Mouse (Mus musculus) forebrain, embryonic 16.5 days (tissue): ENCODE results near the gene Stk10. TPM values are rescaled to one million over a fixed set of nuclear protein-coding genes. Genes with fewer than 3 reads are reported as not detected.

Experiments
- ATAC-seq: fragments of 200-750 bp; cut with Nextera tagmentation; 2 replicates; pipeline ENCODE4 v1.8.0; 2017; ENCODE audit warnings: mild to moderate bottlenecking, moderate library complexity
- H3K27ac ChIP-seq: fragments of 300-500 bp; sonication (generic); 2 replicates; pipeline ENCODE4 v1.5.1; 2014; ENCODE audit warnings: low read length, control low read depth
- H3K27me3 ChIP-seq: fragments of 300-500 bp; sonication (generic); replicated peaks from 2 replicates; pipeline ENCODE4 v1.6.1; 2014; ENCODE audit warnings: low read length; ENCODE audit not compliant: control insufficient read depth, insufficient read depth
- H3K36me3 ChIP-seq: fragments of 300-500 bp; sonication (generic); 2 replicates; pipeline ENCODE4 v1.6.1; 2014; ENCODE audit not compliant: control insufficient read depth, insufficient read depth
- H3K4me1 ChIP-seq: fragments of 300-500 bp; sonication (generic); replicated peaks from 2 replicates; pipeline ENCODE4 v1.6.1; 2014; ENCODE audit warnings: low read length; ENCODE audit not compliant: control insufficient read depth, insufficient read depth
- H3K4me2 ChIP-seq: fragments of 300-500 bp; sonication (generic); 2 replicates; pipeline ENCODE4 v1.6.1; 2014; ENCODE audit warnings: mild to moderate bottlenecking, low read length, control low read depth
- H3K4me3 ChIP-seq: fragments of 300-500 bp; sonication (generic); replicated peaks from 2 replicates; pipeline ENCODE4 v1.5.1; 2014; ENCODE audit warnings: mild to moderate bottlenecking, low read length, control low read depth
- H3K9ac ChIP-seq: fragments of 300-500 bp; sonication (generic); replicated peaks from 2 replicates; pipeline ENCODE4 v1.6.1; 2014; ENCODE audit warnings: low read depth, low read length, control low read depth
- H3K9me3 ChIP-seq: fragments of 300-500 bp; sonication (generic); 2 replicates; pipeline ENCODE4 v1.6.1; 2016; ENCODE audit warnings: low read length; ENCODE audit not compliant: control insufficient read depth
- WGBS: fragments of 180-500 bp; shearing (Covaris S2); extraction: QIAGEN DNeasy Blood & Tissue Kit; methylation state at CpG from one replicate; pipeline ENCODE4 v1.1.7; 2014; 5-methylcytosine and 5-hydroxymethylcytosine counted together
- polyA plus RNA-seq: library from polyadenylated mRNA; unstranded; fragments of >200 nt; fragmentation: Nextera tagmentation; extraction: Ambion mirVana; gene quantifications from 2 replicates; pipeline ENCODE4 v1.2.1, GENCODE M21; 2015

Gene Stk10
- polyA plus RNA-seq, 1 experiment from 2014 or later: 2.8 TPM

DNA sequence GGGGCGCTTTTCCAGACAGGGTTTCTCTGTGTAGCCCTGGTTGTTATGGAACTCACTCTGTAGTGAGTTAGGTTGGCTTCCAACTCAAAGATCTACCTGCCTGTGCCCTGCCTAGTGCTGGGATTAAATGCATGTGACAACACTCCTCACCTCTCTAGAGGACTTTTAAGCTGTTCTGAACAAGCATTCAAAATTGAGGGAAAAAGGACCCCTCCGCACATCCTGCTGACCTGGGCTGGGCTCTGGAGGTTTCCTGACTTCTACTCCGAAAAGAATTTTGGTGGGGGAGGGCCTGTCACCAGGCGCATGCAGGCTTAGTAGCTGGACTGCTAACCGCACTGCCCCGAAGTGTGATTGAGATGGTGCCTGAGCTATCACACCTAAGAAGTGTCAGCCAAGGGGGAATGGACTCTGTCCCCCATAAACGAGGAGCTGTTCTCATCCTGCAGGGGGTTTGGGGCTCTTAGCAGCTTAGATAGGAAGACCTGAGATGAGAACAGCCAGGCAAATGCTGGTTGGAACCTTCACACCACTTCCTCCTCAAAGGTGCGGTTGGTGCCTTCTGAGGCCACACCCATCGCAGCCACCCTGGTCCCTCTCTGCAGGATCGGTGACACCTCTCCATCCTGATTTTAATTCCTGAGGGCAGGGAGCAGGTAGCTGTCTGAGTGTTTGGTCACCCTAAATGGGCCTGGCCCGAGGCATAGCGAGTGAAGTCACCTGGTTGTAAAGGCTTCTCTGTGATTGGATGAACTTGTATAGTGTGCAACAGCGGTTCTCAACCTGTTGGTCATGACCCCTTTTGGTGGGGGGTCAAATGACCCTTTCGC, 20.4 kb downstream of the Stk10 start:
- Histone ChIP-seq H3K27me3 (no peaks in the 10 kb centered on the region), H3K9me3 (no peaks in the 10 kb centered on the region), H3K9ac (no peak overlapping the region), H3K4me1 (peaks cover 14% of the 10 kb centered on the region), H3K36me3 (no peaks in the 10 kb centered on the region), H3K4me3 (no peak overlapping the region), H3K27ac (no peak overlapping the region), H3K4me2 (no peak overlapping the region)
- WGBS: 81% methylated on average over 14 of the region's 14 CpGs
- no peak for ATAC-seq

DNA sequence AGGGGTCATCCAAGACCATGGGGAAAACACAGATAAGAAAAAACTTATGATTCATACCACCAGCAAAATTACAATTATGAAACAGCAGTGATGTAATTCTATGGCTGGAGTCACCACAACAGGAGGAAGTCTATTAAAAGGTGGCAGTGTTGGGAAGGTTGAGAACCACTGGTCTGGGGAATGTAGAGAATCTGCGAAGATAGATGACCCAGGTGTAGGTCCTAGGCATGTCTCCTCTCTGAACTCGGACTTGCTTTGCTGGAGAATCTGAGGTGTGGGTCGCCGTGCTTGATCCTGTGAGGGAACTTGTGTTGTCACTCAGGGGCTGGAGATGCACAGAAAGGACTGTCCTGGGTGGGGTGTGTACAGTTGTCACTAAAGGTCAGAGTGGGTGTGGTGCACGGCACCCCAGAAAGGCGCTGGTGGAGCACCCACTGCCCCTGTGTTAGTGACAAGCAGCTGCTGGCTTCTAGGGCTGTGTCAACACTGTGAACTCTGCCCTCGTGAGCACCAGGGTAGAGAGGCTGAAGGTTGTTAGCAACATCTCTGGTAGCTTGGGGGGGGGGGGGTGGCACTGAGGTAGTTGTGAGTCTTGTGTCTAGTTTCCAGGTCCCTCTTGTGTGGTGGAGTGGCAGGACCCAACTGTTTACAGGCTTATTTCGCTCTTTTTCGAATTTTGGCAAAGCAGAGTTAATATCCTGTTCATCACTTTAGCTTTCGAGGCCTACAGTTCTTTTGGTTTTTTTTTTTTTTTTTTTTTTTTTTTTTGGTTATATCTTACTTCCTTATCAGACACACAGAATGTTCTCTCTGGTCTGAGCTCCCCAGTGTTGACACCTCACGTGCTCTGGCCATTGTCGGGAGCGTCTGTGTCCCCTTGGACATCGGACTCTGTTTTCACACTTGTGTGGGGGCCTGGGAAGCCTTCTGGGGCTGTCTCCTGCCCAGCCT, 21.3 kb downstream of the Stk10 start:
- ATAC-seq: no peak
- Histone ChIP-seq H3K27ac (no peak overlapping the region), H3K36me3 (no peaks in the 10 kb centered on the region), H3K4me3 (no peak overlapping the region), H3K27me3 (no peaks in the 10 kb centered on the region), H3K4me1 (peaks cover 14% of the 10 kb centered on the region), H3K4me2 (no peak overlapping the region), H3K9me3 (no peaks in the 10 kb centered on the region), H3K9ac (no peak overlapping the region)
- WGBS: 92% methylated on average over 14 of the region's 14 CpGs

DNA sequence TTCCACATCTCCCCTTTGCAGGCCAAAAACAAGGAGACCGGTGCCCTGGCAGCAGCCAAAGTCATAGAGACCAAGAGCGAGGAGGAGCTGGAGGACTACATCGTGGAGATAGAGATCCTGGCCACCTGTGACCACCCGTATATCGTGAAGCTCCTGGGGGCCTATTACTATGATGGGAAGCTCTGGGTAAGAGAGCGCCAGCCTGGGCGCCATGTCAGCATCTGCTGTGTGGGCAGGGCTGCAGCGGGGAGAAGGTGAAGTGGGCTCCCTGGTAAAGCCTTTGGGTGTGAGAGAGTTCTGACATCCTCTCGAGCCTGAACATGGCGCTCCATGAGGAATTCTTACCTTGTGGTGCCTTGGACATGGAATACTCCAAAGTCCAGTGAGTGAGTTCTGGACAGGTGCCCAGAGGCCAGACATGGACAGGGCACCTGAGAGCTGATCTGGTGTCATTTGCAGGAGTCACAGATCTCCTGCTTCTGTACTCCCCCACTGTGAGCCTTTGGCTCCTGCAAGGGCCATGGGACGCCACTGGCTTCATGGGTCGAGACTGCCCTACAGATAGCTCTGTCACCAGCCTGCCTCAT, 22.1 kb downstream of the Stk10 start:
- Histone ChIP-seq H3K27me3 (no peaks in the 10 kb centered on the region), H3K9me3 (no peaks in the 10 kb centered on the region), H3K9ac (no peak overlapping the region), H3K4me3 (no peak overlapping the region), H3K4me2 (no peak overlapping the region), H3K36me3 (no peaks in the 10 kb centered on the region), H3K27ac (no peak overlapping the region), H3K4me1 (peaks cover 14% of the 10 kb centered on the region)
- WGBS: 93% methylated on average over 12 of the region's 12 CpGs
- ATAC-seq: no peak

DNA sequence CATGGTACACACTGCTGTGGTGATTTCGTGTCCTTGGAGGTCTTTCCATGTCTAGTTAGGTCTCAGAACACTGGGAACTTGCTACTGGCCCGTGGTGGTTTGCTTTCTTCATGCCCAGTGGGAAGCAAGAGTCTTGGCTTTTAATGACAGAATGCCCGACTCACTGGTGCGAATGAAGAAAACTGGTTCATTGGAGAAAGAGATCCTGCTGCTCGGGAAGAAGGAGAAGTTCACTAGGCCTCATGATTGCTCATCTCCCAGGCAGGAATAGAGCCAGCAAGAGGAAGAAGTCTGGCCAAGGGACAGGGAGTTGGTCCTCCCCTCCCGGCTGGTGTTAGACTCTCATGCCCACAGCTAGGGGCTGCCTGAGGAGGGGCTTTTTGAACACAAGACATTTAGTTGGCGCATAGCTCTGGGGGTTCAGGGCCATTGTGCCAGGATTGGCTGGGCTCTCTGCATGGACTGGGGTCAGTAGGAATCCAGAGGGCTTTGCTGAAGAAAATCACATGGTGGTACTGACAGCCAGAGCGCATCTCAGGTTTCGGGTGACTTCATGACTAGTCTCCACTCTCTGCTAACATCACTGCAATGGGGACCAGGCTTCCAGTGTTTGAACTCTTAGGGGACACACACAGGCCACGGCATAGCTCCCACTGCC, 23.4 kb downstream of the Stk10 start:
- no peak overlapping the region for H3K9ac ChIP-seq
- no peaks in the 10 kb centered on the region for H3K36me3 ChIP-seq
- no peaks in the 10 kb centered on the region for H3K27me3 ChIP-seq
- H3K4me2 ChIP-seq: no peak overlapping the region
- H3K9me3 ChIP-seq: no peaks in the 10 kb centered on the region
- ATAC-seq: no peak
- H3K4me3 ChIP-seq: no peak overlapping the region
- peaks cover 12% of the 10 kb centered on the region for H3K4me1 ChIP-seq
- H3K27ac ChIP-seq: no peak overlapping the region
- 71% methylated on average over 10 of the region's 10 CpGs for WGBS

DNA sequence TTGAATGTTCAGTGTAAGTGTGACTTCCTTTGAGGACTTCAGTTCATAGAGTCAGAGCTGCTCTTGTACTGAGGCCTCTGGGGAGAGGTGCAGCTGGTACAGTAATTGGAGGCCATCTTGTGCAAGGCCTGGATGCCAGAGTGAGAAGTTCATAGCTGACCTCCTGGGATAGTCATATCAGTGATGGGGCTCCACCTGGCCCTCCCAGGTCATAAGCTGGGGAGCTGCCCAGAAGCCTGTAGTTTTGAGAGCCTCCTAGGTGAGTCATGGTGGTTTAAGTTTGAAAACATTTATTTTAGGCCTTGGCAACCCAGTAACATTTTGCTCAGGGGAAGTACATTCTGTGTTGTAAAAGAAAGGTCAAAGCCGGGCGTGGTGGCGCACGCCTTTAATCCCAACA, 24.9 kb downstream of the Stk10 start:
- no peaks in the 10 kb centered on the region for H3K27me3 ChIP-seq
- no peak overlapping the region for H3K4me3 ChIP-seq
- no peak overlapping the region for H3K9ac ChIP-seq
- H3K36me3 ChIP-seq: no peaks in the 10 kb centered on the region
- ATAC-seq: no peak
- no peak overlapping the region for H3K4me2 ChIP-seq
- H3K27ac ChIP-seq: no peak overlapping the region
- no peaks in the 10 kb centered on the region for H3K9me3 ChIP-seq
- no peaks in the 10 kb centered on the region for H3K4me1 ChIP-seq
- 97% methylated on average over 4 of the region's 4 CpGs for WGBS

DNA sequence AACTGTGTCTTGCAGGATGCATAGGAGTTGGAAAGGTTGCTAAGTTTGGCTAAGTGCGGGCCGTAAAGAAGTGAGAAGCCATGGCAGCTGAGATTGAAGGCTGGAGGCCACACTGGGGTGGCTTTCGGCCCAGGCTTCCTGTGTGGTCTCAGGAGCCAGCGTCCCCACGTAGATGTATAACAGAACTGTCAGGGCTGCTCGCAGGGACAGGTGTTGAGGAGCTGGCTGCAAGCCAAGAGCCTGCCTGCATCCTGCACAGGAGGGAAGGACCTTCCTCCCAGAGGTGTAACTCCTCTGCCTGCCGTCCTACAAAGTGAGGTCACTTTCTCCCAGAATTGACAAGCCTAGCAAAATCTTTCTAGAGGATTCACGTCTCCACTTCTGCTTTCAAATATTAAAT, 25.6 kb downstream of the Stk10 start:
- Histone ChIP-seq H3K9me3 (no peaks in the 10 kb centered on the region), H3K27ac (no peak overlapping the region), H3K4me3 (no peak overlapping the region), H3K9ac (no peak overlapping the region), H3K27me3 (no peaks in the 10 kb centered on the region), H3K4me1 (no peaks in the 10 kb centered on the region), H3K4me2 (no peak overlapping the region), H3K36me3 (no peaks in the 10 kb centered on the region)
- no peak for ATAC-seq
- 51% methylated on average over 8 of the region's 8 CpGs for WGBS

DNA sequence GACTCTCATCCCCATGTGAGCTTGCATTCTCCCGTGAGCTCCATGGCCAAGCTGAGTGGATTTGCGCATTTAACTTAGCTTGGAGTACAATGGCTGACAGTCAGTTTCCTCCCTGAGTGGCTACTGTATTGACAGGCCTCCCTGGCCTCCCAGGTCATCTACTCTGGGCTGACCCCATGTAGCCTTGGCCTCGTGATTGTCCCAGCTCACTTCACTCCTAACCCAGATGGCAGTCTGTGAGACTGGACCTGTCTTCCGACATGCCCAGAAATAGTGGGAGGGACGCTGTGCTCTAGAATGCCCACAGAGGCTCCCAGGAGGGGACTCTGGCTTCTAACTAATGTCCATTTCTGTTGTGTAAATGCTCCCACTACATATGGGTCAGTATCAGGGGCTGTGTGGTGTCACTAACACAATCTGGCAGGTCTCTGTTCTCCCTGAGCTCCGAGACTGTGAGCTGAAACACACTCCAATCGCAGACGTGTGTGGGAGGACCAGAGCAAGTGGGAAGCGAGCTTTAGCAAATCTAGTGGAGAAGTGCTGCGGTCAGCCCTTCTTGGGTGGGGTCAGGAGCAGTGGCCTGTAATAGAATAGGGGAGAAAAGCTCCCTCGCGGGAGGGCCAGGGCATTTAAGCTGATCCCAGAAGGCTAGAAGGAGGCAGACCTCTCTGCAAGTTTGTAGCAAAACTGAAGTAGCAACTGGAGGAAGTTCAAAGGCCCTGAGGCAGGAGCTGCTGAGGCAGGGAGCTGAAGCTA, 27.1 kb downstream of the Stk10 start:
- Histone ChIP-seq H3K4me3 (no peak overlapping the region), H3K27ac (no peak overlapping the region), H3K9ac (no peak overlapping the region), H3K4me1 (no peaks in the 10 kb centered on the region), H3K36me3 (no peaks in the 10 kb centered on the region), H3K27me3 (no peaks in the 10 kb centered on the region), H3K9me3 (no peaks in the 10 kb centered on the region), H3K4me2 (no peak overlapping the region)
- 81% methylated on average over 12 of the region's 12 CpGs for WGBS
- ATAC-seq: no peak

DNA sequence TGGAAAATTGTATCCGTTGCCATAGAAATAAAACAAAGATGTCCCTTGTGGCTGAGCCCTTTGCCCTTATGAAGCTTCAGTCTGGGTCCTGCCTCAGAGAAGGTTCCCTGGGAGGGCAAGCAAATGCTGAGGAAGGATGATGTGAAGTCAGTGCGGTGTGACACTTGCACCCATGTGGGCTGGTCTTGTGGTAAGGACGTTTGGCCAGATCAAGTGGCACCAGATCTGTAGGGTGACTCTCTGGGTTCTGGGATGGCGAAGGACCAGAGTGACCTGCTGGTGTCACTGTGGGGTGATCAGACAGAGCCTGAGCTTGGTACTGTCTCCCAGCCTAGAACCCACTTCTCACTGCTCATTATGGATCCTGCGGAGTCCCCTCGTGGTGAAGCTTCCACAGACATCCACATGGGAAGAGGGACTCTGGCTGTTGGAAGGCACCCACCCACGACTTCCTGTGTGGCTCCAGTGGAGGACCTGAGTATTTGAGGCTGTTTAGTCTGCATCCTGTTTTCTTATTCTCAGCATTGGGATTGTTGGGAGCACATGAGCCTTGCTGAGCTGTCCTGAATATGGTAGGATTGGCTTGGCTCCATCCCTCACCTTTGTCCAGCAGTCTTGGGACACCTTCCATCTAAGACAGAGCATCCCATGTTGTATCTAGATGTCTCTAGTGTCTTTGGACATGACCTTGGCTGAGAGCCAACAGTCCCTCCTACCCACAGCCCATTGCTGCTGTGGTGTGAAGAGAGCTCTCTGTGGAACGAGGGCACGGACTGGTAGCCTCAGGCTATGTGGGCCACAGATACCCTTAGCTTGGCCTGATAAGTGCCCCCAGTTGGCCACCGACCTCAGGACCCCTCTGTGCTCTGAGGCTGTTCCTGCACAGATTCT, 28.6 kb downstream of the Stk10 start:
- H3K27ac ChIP-seq: no peak overlapping the region
- H3K27me3 ChIP-seq: no peaks in the 10 kb centered on the region
- H3K9ac ChIP-seq: no peak overlapping the region
- 67% methylated on average over 10 of the region's 10 CpGs for WGBS
- H3K4me2 ChIP-seq: no peak overlapping the region
- no peaks in the 10 kb centered on the region for H3K4me1 ChIP-seq
- ATAC-seq: no peak
- no peaks in the 10 kb centered on the region for H3K9me3 ChIP-seq
- no peak overlapping the region for H3K4me3 ChIP-seq
- H3K36me3 ChIP-seq: no peaks in the 10 kb centered on the region
